Mouse (Mus musculus): ENCODE data around the gene Srgap1. TPM values are rescaled to one million over a fixed set of nuclear protein-coding genes. Genes with fewer than 3 reads are reported as not detected.

Srgap1 gene
- polyA plus RNA-seq, 1 experiment = not detected

- H3K36me3 ChIP-seq (replicated peaks; ENCODE audit: low read length) = no peaks in the 10 kb centered on the region
- no peaks in the 10 kb centered on the region for H3K4me1 ChIP-seq
- no peaks in the 10 kb centered on the region for H3K27me3 ChIP-seq (replicated peaks)
- no peak overlapping the region for H3K4me3 ChIP-seq (replicated peaks)
- no peak for TF ChIP-seq FLI1 (IDR thresholded peaks at IDR 0.05; ENCODE audit: low read length)
- TF ChIP-seq GATA1 (IDR thresholded peaks at IDR 0.05; ENCODE audit: borderline replicate concordance, low read length) = no peak
- peaks cover 7% of the 10 kb centered on the region for H3K9me3 ChIP-seq
Measured at GRCm38 (mm10) chr10:121822674-121823073, 224.4 kb downstream of the Srgap1 start.

GRCm38 (mm10) chr10:121820846-121821245, 226.3 kb downstream of the Srgap1 start:
- Histone ChIP-seq H3K9me3 (peaks cover 7% of the 10 kb centered on the region), H3K4me3 (replicated peaks) (no peak overlapping the region), H3K4me1 (no peaks in the 10 kb centered on the region), H3K36me3 (replicated peaks; ENCODE audit: low read length) (no peaks in the 10 kb centered on the region), H3K27me3 (replicated peaks) (no peaks in the 10 kb centered on the region)
- TF ChIP-seq FLI1 (IDR thresholded peaks at IDR 0.05; ENCODE audit: low read length) (no peak), GATA1 (IDR thresholded peaks at IDR 0.05; ENCODE audit: borderline replicate concordance, low read length) (no peak)

- Histone ChIP-seq H3K36me3 (replicated peaks; ENCODE audit: low read length) (no peaks in the 10 kb centered on the region), H3K27me3 (replicated peaks) (no peaks in the 10 kb centered on the region), H3K4me1 (no peaks in the 10 kb centered on the region), H3K4me3 (replicated peaks) (no peak overlapping the region), H3K9me3 (peaks cover 7% of the 10 kb centered on the region)
- TF ChIP-seq FLI1 (IDR thresholded peaks at IDR 0.05; ENCODE audit: low read length) (no peak), GATA1 (IDR thresholded peaks at IDR 0.05; ENCODE audit: borderline replicate concordance, low read length) (no peak)
Measured at GRCm38 (mm10) chr10:121817983-121818382, 229.1 kb downstream of the Srgap1 start.

- Histone ChIP-seq H3K4me3 (replicated peaks) (no peak overlapping the region), H3K9me3 (no peaks in the 10 kb centered on the region), H3K4me1 (no peaks in the 10 kb centered on the region), H3K27me3 (replicated peaks) (no peaks in the 10 kb centered on the region), H3K36me3 (replicated peaks; ENCODE audit: low read length) (no peaks in the 10 kb centered on the region)
- TF ChIP-seq FLI1 (IDR thresholded peaks at IDR 0.05; ENCODE audit: low read length) (no peak), GATA1 (IDR thresholded peaks at IDR 0.05; ENCODE audit: borderline replicate concordance, low read length) (no peak)
Measured at GRCm38 (mm10) chr10:121807771-121808170, 239.3 kb downstream of the Srgap1 start.

GRCm38 (mm10) chr10:121806806-121807205, 240.3 kb downstream of the Srgap1 start:
- Histone ChIP-seq H3K4me3 (replicated peaks) (no peak overlapping the region), H3K9me3 (no peaks in the 10 kb centered on the region), H3K36me3 (replicated peaks; ENCODE audit: low read length) (no peaks in the 10 kb centered on the region), H3K27me3 (replicated peaks) (no peaks in the 10 kb centered on the region), H3K4me1 (no peaks in the 10 kb centered on the region)
- TF ChIP-seq FLI1 (IDR thresholded peaks at IDR 0.05; ENCODE audit: low read length) = no peak
- TF ChIP-seq GATA1 (IDR thresholded peaks at IDR 0.05; ENCODE audit: borderline replicate concordance, low read length) = no peak

- Histone ChIP-seq H3K27me3 (replicated peaks) (no peaks in the 10 kb centered on the region), H3K4me1 (no peaks in the 10 kb centered on the region), H3K4me3 (replicated peaks) (no peak overlapping the region), H3K9me3 (no peaks in the 10 kb centered on the region), H3K36me3 (replicated peaks; ENCODE audit: low read length) (no peaks in the 10 kb centered on the region)
- TF ChIP-seq FLI1 (IDR thresholded peaks at IDR 0.05; ENCODE audit: low read length) = no peak
Measured at GRCm38 (mm10) chr10:121805933-121806341, 241.2 kb downstream of the Srgap1 start.

GRCm38 (mm10) chr10:121804551-121804950, 242.6 kb downstream of the Srgap1 start:
- Histone ChIP-seq H3K27me3 (replicated peaks) (peaks cover 2% of the 10 kb centered on the region), H3K4me1 (no peaks in the 10 kb centered on the region), H3K9me3 (no peaks in the 10 kb centered on the region), H3K36me3 (replicated peaks; ENCODE audit: low read length) (no peaks in the 10 kb centered on the region), H3K4me3 (replicated peaks) (no peak overlapping the region)
- TF ChIP-seq GATA1 (IDR thresholded peaks at IDR 0.05; ENCODE audit: borderline replicate concordance, low read length) = no peak
- TF ChIP-seq FLI1 (IDR thresholded peaks at IDR 0.05; ENCODE audit: low read length) = no peak

GRCm38 (mm10) chr10:121800041-121800440, 247.1 kb downstream of the Srgap1 start:
- no peak overlapping the region for H3K4me3 ChIP-seq (replicated peaks)

GRCm38 (mm10) chr10:121796027-121796802, 250.9 kb downstream of the Srgap1 start:
- no peak overlapping the region for H3K4me3 ChIP-seq (replicated peaks)

More at GRCm38 (mm10) chr10:121800041-121800440, 247.1 kb downstream of the Srgap1 start:
- peaks cover 2% of the 10 kb centered on the region for H3K27me3 ChIP-seq (replicated peaks)
- no peaks in the 10 kb centered on the region for H3K4me1 ChIP-seq
- no peaks in the 10 kb centered on the region for H3K36me3 ChIP-seq (replicated peaks; ENCODE audit: low read length)
- no peak for TF ChIP-seq GATA1 (IDR thresholded peaks at IDR 0.05; ENCODE audit: borderline replicate concordance, low read length)
- TF ChIP-seq FLI1 (IDR thresholded peaks at IDR 0.05; ENCODE audit: low read length) = no peak
- H3K9me3 ChIP-seq = no peaks in the 10 kb centered on the region

GRCm38 (mm10) chr10:121794486-121794885, 252.6 kb downstream of the Srgap1 start:
- Histone ChIP-seq H3K9me3 (no peaks in the 10 kb centered on the region; the same call in 1 of the 2 replicates), H3K36me3 (replicated peaks; ENCODE audit: low read length) (no peaks in the 10 kb centered on the region), H3K4me1 (no peaks in the 10 kb centered on the region), H3K4me3 (replicated peaks) (no peak overlapping the region), H3K27me3 (replicated peaks) (no peaks in the 10 kb centered on the region)
- no peak for TF ChIP-seq GATA1 (IDR thresholded peaks at IDR 0.05; ENCODE audit: borderline replicate concordance, low read length)
- TF ChIP-seq FLI1 (IDR thresholded peaks at IDR 0.05; ENCODE audit: low read length) = no peak

More at GRCm38 (mm10) chr10:121796027-121796802, 250.9 kb downstream of the Srgap1 start:
- Histone ChIP-seq H3K36me3 (replicated peaks; ENCODE audit: low read length) (no peaks in the 10 kb centered on the region), H3K9me3 (no peaks in the 10 kb centered on the region; the same call in 1 of the 2 replicates), H3K4me1 (no peaks in the 10 kb centered on the region), H3K27me3 (replicated peaks) (peaks cover 2% of the 10 kb centered on the region)
- TF ChIP-seq GATA1 (IDR thresholded peaks at IDR 0.05; ENCODE audit: borderline replicate concordance, low read length) (no peak), FLI1 (IDR thresholded peaks at IDR 0.05; ENCODE audit: low read length) (no peak)
